Mouse (Mus musculus) CH12.LX (cell line): ENCODE results near the gene Dcps. TPM values are rescaled to one million over a fixed set of nuclear protein-coding genes. Genes with fewer than 3 reads are reported as not detected.
"Not testable (repeated sequence)": the region's sequence is repeated elsewhere in the genome, so short reads cannot be mapped to it uniquely, and the experiment has no call there.

ENCODE experiments used
- DNase-seq: peaks from one replicate; pipeline ENCODE4 v3.0.0-alpha.2; 2013; ENCODE audit errors: extremely low read depth
- H3K27ac ChIP-seq: 2 replicates; pipeline ENCODE4 v1.5.1; 2012; ENCODE audit warnings: low read depth, mild to moderate bottlenecking, control low read depth, moderate library complexity; ENCODE audit not compliant: insufficient read depth
- H3K27me3 ChIP-seq: replicated peaks from 2 replicates; pipeline ENCODE3; 2012; ENCODE audit warnings: inconsistent platforms
- H3K36me3 ChIP-seq, 2 experiments: replicated peaks in 1 of 2; 2 replicates each; pipeline versions ENCODE3 to v1.6.1; 2012; ENCODE audit warnings: inconsistent platforms in 1 of 2, low read length in 1 of 2, mild to moderate bottlenecking in 1 of 2, mixed read lengths in 1 of 2, moderate library complexity in 1 of 2; ENCODE audit not compliant: control insufficient read depth in 1 of 2, insufficient read depth in 1 of 2
- H3K4me1 ChIP-seq, 2 experiments: 2 replicates each; pipeline ENCODE4 v1.6.1; 2012; ENCODE audit warnings: inconsistent platforms in 1 of 2, moderate library complexity in 1 of 2; ENCODE audit not compliant: insufficient read depth in 2 of 2, control insufficient read depth in 1 of 2
- H3K4me2 ChIP-seq: 2 replicates; pipeline ENCODE4 v1.6.1; 2012; ENCODE audit warnings: low read depth, mild to moderate bottlenecking, control low read depth; ENCODE audit not compliant: poor library complexity, insufficient read depth, severe bottlenecking
- H3K4me3 ChIP-seq, 3 experiments: fragments of 150-350 bp in 1 of 3; sonication (generic) in 1 of 3; replicated peaks in 1 of 3; 2 replicates each; pipeline versions ENCODE3 to v1.5.1; 2011 to 2012; ENCODE audit warnings: low read depth in 2 of 3, low read length in 2 of 3, mild to moderate bottlenecking in 2 of 3, moderate library complexity in 2 of 3, control low read depth in 1 of 3, improper control_type of control experiment in 1 of 3, inconsistent platforms in 1 of 3, mixed read lengths in 1 of 3; ENCODE audit not compliant: poor library complexity in 1 of 3
- H3K79me2 ChIP-seq: replicated peaks from 2 replicates; pipeline ENCODE4 v1.6.1; 2012; ENCODE audit warnings: mild to moderate bottlenecking, moderate library complexity; ENCODE audit not compliant: control insufficient read depth, poor library complexity, insufficient read depth, severe bottlenecking; ENCODE audit errors: extremely low read depth
- H3K9ac ChIP-seq: 2 replicates; pipeline ENCODE4 v1.6.1; 2012; ENCODE audit warnings: low read depth, mild to moderate bottlenecking, control low read depth, moderate library complexity; ENCODE audit not compliant: insufficient read depth
- H3K9me3 ChIP-seq: replicated peaks from 2 replicates; pipeline ENCODE3; 2012; ENCODE audit warnings: low read length, inconsistent platforms, mixed read lengths
- CTCF ChIP-seq, 2 experiments: IDR thresholded peaks in 1 of 2; conservative IDR thresholded peaks in 1 of 2; 2 replicates each; pipeline ENCODE4 v1.5.1; 2011 to 2012; ENCODE audit warnings: low read depth in 2 of 2, low read length in 2 of 2, improper control_type of control experiment in 1 of 2, inconsistent platforms in 1 of 2, mild to moderate bottlenecking in 1 of 2, moderate library complexity in 1 of 2
- E2F4 ChIP-seq: IDR thresholded peaks from 2 replicates; pipeline ENCODE4 v1.6.1; 2011; ENCODE audit warnings: low read depth, low read length, improper control_type of control experiment; ENCODE audit not compliant: insufficient replicate concordance
- ETS1 ChIP-seq: conservative IDR thresholded peaks from 2 replicates; pipeline ENCODE4 v1.6.1; 2012; ENCODE audit warnings: low read depth, mild to moderate bottlenecking, inconsistent platforms, low read length, improper control_type of control experiment, moderate library complexity
- IRF4 ChIP-seq: IDR thresholded peaks from 2 replicates; pipeline ENCODE4 v1.6.1; 2014; ENCODE audit warnings: low read depth, mild to moderate bottlenecking, inconsistent platforms, low read length, improper control_type of control experiment
- JUN ChIP-seq: IDR thresholded peaks from 2 replicates; pipeline ENCODE4 v1.6.1; 2011; ENCODE audit warnings: low read depth, mild to moderate bottlenecking, low read length, improper control_type of control experiment, moderate library complexity; ENCODE audit not compliant: insufficient read depth
- JUND ChIP-seq: conservative IDR thresholded peaks from 2 replicates; pipeline ENCODE4 v1.6.1; 2011; ENCODE audit warnings: low read depth, low read length, improper control_type of control experiment
- KAT2A ChIP-seq: IDR thresholded peaks from 2 replicates; pipeline ENCODE4 v1.6.1; 2012; ENCODE audit warnings: low read length, improper control_type of control experiment, inconsistent platforms; ENCODE audit not compliant: insufficient replicate concordance
- MAX ChIP-seq: IDR thresholded peaks from 2 replicates; pipeline ENCODE4 v1.6.1; 2011; ENCODE audit warnings: low read length, improper control_type of control experiment
- MXI1 ChIP-seq: IDR thresholded peaks from 2 replicates; pipeline ENCODE4 v1.6.1; 2011; ENCODE audit warnings: mild to moderate bottlenecking, low read depth, low read length, improper control_type of control experiment
- RAD21 ChIP-seq: IDR thresholded peaks from 2 replicates; pipeline ENCODE4 v1.6.1; 2011; ENCODE audit warnings: low read depth, mild to moderate bottlenecking, low read length, improper control_type of control experiment, moderate library complexity
- UBTF ChIP-seq: IDR thresholded peaks from 2 replicates; pipeline ENCODE4 v1.6.1; 2012; ENCODE audit warnings: low read depth, mild to moderate bottlenecking, inconsistent platforms, low read length, improper control_type of control experiment, moderate library complexity
- USF2 ChIP-seq: conservative IDR thresholded peaks from 2 replicates; pipeline ENCODE4 v1.6.1; 2011; ENCODE audit warnings: low read depth, low read length, improper control_type of control experiment
- ZKSCAN1 ChIP-seq: IDR thresholded peaks from 2 replicates; pipeline ENCODE4 v1.6.1; 2012; ENCODE audit warnings: low read depth, inconsistent platforms, low read length, improper control_type of control experiment, borderline replicate concordance
- dilution Hi-C: fragments of 300-500 bp; cut with MboI; formaldehyde crosslinking; loops from 2 replicates; pipeline ENCODE4 v1.14.3; 2020; ENCODE audit warnings: low sequenced_read_pairs; ENCODE audit not compliant: extremely low pct_unique_long_range_greater_than_20kb, extremely low pct_ligation_motif_present
- in situ Hi-C: fragments of 300-500 bp; cut with MboI; formaldehyde crosslinking; loops from 3 replicates; pipeline ENCODE4 v1.14.3; 2019; ENCODE audit warnings: low sequenced_read_pairs, low pct_ligation_motif_present, low pct_unique_long_range_greater_than_20kb, mixed read lengths
- polyA plus RNA-seq: library from polyadenylated mRNA; unstranded; fragments of >175 nt; gene quantifications from 2 replicates; pipeline ENCODE4 v1.2.1, GENCODE M21; 2012; ENCODE audit warnings: low read depth; ENCODE audit not compliant: insufficient read length
- total RNA-seq, 2 experiments: library from RNA; depleted of rRNA; stranded (reverse); fragments of 300-350 nt in 1 of 2; fragments of >200 nt in 1 of 2; gene quantifications; 2 replicates each; pipeline ENCODE4 v1.2.3; 2012 to 2014

The Dcps gene
- total and polyA plus RNA-seq, 3 experiments = 64.3 to 113 (median 94.3) TPM

- Histone ChIP-seq H3K27ac (no peak overlapping the region), H3K4me3 (no peak overlapping the region), H3K4me2 (no peak overlapping the region), H3K9ac (no peak overlapping the region), H3K4me1 (peaks cover 0 to 4% of the 10 kb centered on the region in 2 experiments; a peak in 1 of 4 replicates), H3K79me2 (no peaks in the 10 kb centered on the region)
- dilution Hi-C loops = no loop called here
- in situ Hi-C loops = no loop called here
- TF ChIP-seq MAX (no peak), ZKSCAN1 (no peak), RAD21 (no peak), CTCF (conservative IDR thresholded peaks at IDR 0.05 in 1 of 2, IDR thresholded peaks at IDR 0.05 in 1 of 2; ENCODE audit: low read depth in 2 of 2, low read length in 2 of 2) (no peak), IRF4 (no peak), JUND (no peak)
- TF ChIP-seq, all 38 proteins: peak for 0
- Histone ChIP-seq H3K9me3 (no peaks in the 10 kb centered on the region), H3K36me3 (peaks cover 12 to 56% of the 10 kb centered on the region in 2 experiments), H3K27me3 (no peaks in the 10 kb centered on the region)
- DNase-seq = no peak
These were observed 19.7 kb downstream of the Dcps start for GRCm38 (mm10) chr9:35156002-35156710.

- Histone ChIP-seq H3K9me3 (no peaks in the 10 kb centered on the region), H3K4me1 (peaks cover 0 to 4% of the 10 kb centered on the region in 2 experiments; a peak in 1 of 4 replicates), H3K27me3 (no peaks in the 10 kb centered on the region), H3K4me2 (no peak overlapping the region), H3K36me3 (peaks cover 12 to 43% of the 10 kb centered on the region in 2 experiments), H3K27ac (no peak overlapping the region), H3K9ac (no peak overlapping the region), H3K4me3 (no peak overlapping the region), H3K79me2 (0 out of 2 replicates have a peak, but pooled peaks cover 1% of the 10 kb centered on the region)
- in situ Hi-C loops = no loop called here
- DNase-seq = no peak
- TF ChIP-seq KAT2A (no peak), USF2 (no peak), MXI1 (no peak), ZKSCAN1 (no peak), MAX (no peak), ETS1 (no peak), E2F4 (no peak), JUN (no peak), UBTF (no peak)
- dilution Hi-C loops = no loop called here
These were observed 22.9 kb downstream of the Dcps start for GRCm38 (mm10) chr9:35152923-35153322.

- H3K9me3 ChIP-seq, DNase-seq, H3K9ac ChIP-seq, in situ Hi-C loops, H3K4me2 ChIP-seq, H3K4me3 ChIP-seq, H3K27ac ChIP-seq, H3K27me3 ChIP-seq, H3K79me2 ChIP-seq, dilution Hi-C loops, H3K4me1 ChIP-seq: not testable (repeated sequence)
- H3K36me3 ChIP-seq = peaks cover 0 to 31% of the 10 kb centered on the region in 2 experiments
These were observed 27.0 kb downstream of the Dcps start for GRCm38 (mm10) chr9:35148822-35149221.

GRCm38 (mm10) chr9:35147261-35147660 lies 28.6 kb downstream of the Dcps start:
- in situ Hi-C loops = not testable (repeated sequence)

More at GRCm38 (mm10) chr9:35147261-35147660, 28.6 kb downstream of the Dcps start:
- H3K4me1 ChIP-seq, H3K9me3 ChIP-seq, H3K27me3 ChIP-seq, H3K4me2 ChIP-seq, dilution Hi-C loops, DNase-seq, H3K4me3 ChIP-seq, H3K79me2 ChIP-seq, H3K27ac ChIP-seq, H3K9ac ChIP-seq: not testable (repeated sequence)
- peaks cover 0 to 37% of the 10 kb centered on the region in 2 experiments for H3K36me3 ChIP-seq
